Mouse (Mus musculus): ENCODE data around the gene Wdr45b.
"Not testable (repeated sequence)": the region's sequence is repeated elsewhere in the genome, so short reads cannot be mapped to it uniquely, and the experiment has no call there.

The Wdr45b gene

DNA sequence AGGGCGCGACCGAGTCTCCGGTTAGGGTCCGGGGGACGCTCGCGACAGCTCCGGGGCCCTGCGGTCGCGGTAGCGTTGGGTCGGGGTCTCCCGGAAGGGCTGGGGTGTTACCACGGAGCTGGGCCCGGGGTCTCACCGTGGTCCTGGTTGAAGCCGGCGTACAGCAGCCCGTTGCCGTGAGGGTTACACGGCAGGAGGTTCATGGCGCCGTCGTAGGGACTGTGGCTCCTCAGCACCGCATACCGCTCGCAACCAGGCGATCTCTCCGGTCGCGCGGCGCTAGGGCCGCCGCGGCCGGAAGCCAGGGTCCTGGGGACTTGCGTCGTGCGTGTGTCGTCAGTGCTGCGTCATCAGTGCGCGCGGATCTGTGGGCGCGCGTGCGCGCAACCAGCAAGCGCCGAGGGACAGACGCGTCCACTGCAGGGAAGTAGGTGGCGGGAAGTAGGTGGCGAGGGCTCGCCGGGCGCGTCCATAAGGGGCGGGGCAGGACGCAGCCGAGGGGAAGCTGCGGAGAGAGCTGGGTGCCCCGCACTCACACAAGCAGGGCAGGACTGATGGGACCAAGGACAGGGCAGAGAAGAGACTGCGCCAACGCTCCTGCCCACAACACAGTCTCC lies at the start of gene Wdr45b:
Wdr45b (minus strand) TSS at position 355 of the 617 bp plus-strand sequence.
- DNase-seq (ENCODE audit: low read depth, low spot score) = peak; percentile 98

DNA sequence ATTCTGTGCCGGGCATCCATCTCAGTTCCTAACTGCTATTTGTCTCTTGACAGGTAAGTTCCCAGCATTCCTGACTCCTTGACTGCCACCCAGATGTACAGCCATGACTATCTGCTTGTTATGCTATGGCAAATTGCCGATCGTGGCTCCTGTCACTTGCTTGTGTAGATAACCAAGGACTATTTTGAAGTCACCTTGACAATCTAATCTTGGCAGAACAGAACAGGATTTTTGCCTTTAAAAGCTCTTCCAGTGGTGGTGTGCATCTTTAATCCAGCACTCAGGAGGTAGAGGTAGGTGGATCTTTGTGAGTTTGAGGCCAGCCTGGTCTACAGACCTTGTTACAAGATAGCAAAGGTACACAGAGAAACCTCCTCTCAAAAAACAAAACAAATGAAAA lies 38.2 kb upstream of the Wdr45b start:
- DNase-seq (ENCODE audit: low read depth, low spot score) = no peak

GRCm38 (mm10) chr11:121390793-121391192 lies 36.5 kb upstream of the Wdr45b start:
- no peak for DNase-seq (ENCODE audit: low read depth, low spot score)

- DNase-seq (ENCODE audit: low read depth, low spot score) = no peak
Measured at GRCm38 (mm10) chr11:121388554-121388945, 34.3 kb upstream of the Wdr45b start.

GRCm38 (mm10) chr11:121387750-121388553 lies 33.7 kb upstream of the Wdr45b start, which contains the start of gene Rab40b:
Gene Rab40b (minus strand): TSS chr11:121388251.
- peak; percentile 69 for DNase-seq (ENCODE audit: low read depth, low spot score)

- no peak for DNase-seq (ENCODE audit: low read depth, low spot score)
Measured at GRCm38 (mm10) chr11:121380294-121380693, 26.0 kb upstream of the Wdr45b start.

GRCm38 (mm10) chr11:121378644-121379043 lies 24.4 kb upstream of the Wdr45b start:
- DNase-seq (ENCODE audit: low read depth, low spot score) = no peak

DNA sequence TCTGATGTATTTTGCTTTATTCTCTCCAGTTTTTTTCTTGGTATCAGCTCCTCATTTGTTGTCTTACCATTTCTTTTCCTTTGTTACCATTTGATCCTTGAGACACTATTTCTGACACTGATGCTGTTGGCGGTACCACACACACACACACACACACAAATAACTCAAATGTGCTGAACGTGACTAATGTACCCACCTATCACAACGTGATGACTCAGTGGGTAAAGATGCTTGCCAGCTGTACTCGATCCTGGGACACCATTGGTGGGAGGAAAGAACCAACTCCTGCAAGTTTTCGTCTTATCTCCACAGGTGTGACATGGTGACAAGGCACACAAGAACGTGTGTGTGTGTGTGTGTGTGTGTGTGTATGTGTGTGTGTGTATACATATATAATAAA lies 19.1 kb upstream of the Wdr45b start:
- no peak for DNase-seq (ENCODE audit: low read depth, low spot score)

DNA sequence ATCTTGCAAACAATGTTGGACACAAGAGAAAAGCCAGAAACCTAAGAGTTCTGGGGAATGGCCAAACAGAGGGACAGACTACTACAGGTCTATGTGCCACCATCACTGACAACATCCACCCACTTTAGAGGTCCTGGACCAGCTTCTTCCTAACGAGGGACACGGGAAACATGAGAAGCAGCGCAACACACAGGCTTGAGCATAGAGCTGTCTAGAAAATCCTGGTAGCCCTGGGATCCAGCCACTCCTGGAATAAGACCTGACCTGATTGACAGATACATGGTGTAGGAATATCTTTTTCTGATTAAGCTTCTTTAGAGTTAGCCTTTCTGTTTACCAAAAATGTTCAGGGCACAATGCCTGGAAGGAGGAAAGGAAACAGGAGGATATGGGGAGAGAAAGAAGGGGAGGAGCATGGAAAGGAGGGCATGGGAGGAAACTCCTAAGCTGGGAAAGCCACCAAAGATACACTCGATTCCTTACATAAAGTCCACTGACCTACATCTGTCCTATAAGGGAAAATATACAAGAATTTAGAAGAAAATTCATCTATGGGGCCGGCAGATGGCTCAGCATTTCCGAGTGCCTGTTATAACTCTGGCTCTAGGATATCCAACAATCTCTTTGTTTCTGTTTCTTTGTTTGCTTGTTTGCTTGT lies 16.2 kb upstream of the Wdr45b start:
- DNase-seq (ENCODE audit: low read depth, low spot score) = no peak

DNA sequence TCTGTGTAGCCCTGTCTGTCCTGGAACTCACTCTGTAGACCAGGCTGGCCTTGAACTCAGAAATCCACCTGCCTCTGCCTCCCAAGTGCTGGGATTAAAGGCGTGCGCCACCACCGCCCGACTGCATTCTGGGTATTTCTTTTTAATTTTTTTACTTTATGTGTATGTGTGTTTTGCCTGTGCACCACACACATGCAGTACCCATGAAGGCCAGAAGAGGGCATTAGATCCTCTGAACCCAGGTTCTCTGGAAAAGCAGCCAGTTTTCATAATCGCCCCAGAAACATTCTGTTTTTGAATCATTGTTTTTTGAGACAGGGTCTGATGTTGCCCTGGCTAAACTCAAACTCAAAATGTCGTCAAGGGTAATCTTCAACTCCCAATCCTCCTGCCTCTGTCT lies 15.4 kb upstream of the Wdr45b start:
- DNase-seq (ENCODE audit: low read depth, low spot score) = peak; percentile 74

GRCm38 (mm10) chr11:121368731-121369130 lies 14.5 kb upstream of the Wdr45b start:
- no peak for DNase-seq (ENCODE audit: low read depth, low spot score)

DNA sequence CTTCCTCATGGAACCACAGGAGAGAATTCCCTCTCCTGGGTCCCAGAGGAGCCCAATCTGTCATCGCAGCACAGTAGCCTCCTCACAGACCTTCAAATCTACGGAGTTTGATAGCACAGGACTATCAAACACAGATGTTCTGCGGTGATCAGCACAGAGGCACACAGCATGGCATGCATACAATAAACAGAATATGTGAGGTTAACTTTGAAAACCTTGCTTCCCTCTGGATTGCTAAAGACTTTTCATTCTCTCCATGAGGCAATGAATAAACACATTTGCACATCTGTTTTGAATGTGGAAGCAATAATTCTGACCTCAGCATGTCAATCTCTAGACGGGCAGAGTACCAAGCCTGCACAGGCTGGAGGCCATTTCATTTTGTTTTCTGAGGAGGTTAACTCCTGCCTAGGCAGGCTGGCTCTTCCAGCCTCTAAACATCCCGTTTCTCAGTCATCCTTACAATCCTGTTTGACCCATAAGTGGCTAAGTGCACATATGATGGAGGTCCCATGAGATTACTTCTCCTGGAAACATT lies 13.0 kb upstream of the Wdr45b start:
- DNase-seq (ENCODE audit: low read depth, low spot score) = no peak

DNA sequence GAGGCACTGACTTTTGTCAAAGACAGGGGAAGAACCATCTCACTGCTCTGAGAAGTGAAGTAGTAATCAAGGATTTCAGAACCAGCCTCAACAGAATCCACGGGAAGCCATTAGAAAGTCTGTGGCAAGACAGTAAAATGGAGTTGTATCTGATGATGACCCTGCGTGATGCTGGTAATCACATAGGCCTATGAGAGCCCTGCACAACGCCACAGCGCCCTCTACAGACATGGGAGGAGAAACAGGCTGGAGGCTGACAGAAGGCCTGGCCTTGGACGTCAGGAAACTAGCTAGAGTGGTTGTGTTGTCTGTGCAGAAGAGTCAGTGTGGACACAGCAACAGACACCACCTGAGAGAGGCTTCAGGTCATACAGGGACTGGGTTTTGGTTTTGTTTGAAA lies 8.0 kb upstream of the Wdr45b start:
- DNase-seq (ENCODE audit: low read depth, low spot score) = peak; percentile 68

GRCm38 (mm10) chr11:121353326-121354090 lies 737 bp downstream of the Wdr45b start:
- peak; percentile 63 for DNase-seq (ENCODE audit: low read depth, low spot score)

DNA sequence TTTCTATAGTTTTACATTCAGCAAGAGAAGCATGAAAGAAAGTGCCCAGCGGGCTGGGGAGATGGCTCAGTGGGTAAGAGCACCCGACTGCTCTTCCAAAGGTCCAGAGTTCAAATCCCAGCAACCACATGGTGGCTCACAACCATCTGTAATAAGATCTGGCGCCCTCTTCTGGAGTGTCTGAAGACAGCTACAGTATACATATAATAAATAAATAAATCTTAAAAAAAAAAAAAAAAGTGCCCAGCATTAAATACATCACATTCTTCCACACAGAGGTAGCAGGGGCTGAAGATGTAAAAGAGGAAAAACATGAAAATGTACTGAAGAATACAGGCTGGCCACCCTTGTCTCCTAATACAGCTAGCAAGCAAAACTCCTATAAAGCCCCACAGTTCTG lies 5.5 kb downstream of the Wdr45b start:
- DNase-seq (ENCODE audit: low read depth, low spot score) = not testable (repeated sequence)

DNA sequence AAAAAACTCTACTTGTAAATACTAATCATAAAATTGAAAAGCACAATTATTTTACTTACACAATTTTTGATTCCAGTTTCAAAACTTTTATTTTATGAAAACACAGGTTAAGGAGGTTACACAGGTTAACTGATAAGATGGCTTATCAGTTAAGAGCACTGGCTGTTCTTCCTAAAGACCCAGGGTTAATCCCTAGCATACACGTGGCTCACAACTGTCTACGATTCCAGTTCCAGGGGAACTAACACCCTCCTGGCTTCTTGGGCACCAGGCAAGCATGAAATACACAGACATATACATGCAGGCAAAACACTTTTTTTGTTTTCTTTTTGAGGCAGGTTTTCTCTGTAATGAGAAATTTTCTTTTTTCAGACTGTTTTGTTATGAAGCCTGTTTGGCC lies 6.1 kb downstream of the Wdr45b start:
- DNase-seq (ENCODE audit: low read depth, low spot score) = no peak

DNA sequence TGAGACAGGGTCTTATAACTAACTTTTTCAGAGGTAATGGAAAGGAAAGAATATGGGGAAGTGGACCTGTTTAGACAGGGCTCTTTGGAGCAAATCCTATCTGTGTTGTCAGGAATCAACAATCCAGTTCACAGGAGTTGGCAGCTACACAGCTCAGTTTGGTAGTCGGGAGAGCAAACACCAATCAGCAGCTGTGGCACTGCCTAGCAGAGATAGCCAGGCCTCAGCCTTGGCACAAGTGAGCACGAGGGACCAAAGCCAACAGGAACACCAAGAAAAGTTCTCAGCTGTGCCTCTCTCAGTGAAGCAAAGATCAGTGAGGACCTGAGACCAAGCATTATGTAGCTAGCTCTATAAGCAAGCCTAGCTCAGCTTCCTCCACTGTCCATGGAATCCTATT lies 7.2 kb downstream of the Wdr45b start:
- DNase-seq (ENCODE audit: low read depth, low spot score) = no peak

GRCm38 (mm10) chr11:121342423-121342822 lies 11.8 kb downstream of the Wdr45b start:
- not testable (repeated sequence) for DNase-seq (ENCODE audit: low read depth, low spot score)

DNA sequence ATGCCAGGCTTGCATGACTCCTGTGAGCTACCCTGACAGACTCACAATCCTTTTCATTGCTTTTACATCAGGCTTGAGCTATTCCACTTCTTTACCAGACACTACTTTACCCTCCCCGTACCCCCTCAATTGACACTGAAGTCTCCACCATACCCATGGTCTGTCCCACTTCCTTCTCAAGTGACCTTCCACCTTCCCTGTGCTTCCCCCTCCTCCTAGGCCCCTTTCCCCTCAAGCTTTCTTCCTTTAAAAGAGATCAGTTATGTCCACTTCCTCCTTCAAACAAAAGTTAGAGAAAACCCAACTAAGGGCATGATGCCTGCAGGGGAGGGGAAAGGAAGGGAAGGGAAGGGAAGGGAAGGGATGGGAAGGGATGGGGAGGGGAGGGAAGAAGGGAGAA lies 14.0 kb downstream of the Wdr45b start:
- no peak for DNase-seq (ENCODE audit: low read depth, low spot score)

DNA sequence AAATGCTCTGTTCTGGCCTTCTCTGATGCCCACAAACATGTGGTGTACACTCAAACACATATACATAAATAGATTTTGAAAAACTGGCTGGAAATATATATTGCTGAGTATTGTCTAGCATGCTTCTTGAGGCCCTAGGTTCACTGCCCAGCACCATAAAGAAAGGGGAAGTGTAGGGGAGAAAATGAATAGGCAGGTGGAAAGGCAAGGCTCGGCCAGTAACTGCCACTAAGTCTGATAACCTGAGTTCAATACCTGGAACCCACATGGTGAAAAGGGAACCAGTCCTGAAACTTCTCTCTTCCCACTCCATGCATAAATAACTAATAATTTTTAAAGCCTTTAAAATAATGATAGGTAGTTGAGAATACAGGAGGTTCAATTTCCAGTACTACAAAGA lies 14.6 kb downstream of the Wdr45b start:
- DNase-seq (ENCODE audit: low read depth, low spot score) = peak; percentile 69

- DNase-seq (ENCODE audit: low read depth, low spot score) = no peak
Measured at GRCm38 (mm10) chr11:121331641-121332040, 22.6 kb downstream of the Wdr45b start.

DNA sequence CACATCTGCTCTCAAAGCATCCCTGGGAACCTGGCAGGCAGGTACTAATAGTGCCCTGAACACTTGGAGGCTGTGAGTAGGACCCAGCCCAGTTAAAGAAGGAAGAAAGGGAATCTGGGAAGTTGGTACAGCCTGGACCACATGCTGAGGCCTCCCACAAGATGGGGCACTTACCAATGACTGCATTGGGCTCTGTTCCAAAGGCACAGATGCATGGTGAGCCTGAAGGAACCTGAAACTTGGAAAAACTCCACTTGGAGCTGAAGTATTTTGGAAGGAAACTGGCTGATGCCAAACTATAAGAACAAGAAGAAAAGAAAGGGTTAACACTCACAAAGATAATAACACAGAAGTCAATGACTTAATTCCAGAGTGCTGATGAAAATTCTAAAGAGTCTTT lies 25.6 kb downstream of the Wdr45b start:
- DNase-seq (ENCODE audit: low read depth, low spot score) = no peak
